Mouse (Mus musculus) Muller cell, postnatal 12 days (primary cell): Measurements from ENCODE around the gene Tmem179.

ENCODE experiments used
- DNase-seq: peaks from one replicate; pipeline ENCODE4 v3.0.0-alpha.2; 2015; ENCODE audit errors: inconsistent ontology term

Gene Tmem179

GRCm38 (mm10) chr12:112516697-112517337, at the start of gene Tmem179:
Gene Tmem179, minus strand, starts transcription at chr12:112516747.
- peak; percentile 95 for DNase-seq

- DNase-seq: no peak
Measured at GRCm38 (mm10) chr12:112563011-112563410, 46.5 kb upstream of the Tmem179 start.

- no peak for DNase-seq
Measured at GRCm38 (mm10) chr12:112562462-112562861, 45.9 kb upstream of the Tmem179 start.

- DNase-seq: no peak
Measured at GRCm38 (mm10) chr12:112561163-112561562, 44.6 kb upstream of the Tmem179 start.

- peak; percentile 64 for DNase-seq
Measured at GRCm38 (mm10) chr12:112560176-112560797, 43.7 kb upstream of the Tmem179 start.

- no peak for DNase-seq
Measured at GRCm38 (mm10) chr12:112559671-112560070, 43.1 kb upstream of the Tmem179 start.

GRCm38 (mm10) chr12:112559231-112559630, 42.7 kb upstream of the Tmem179 start:
- DNase-seq: no peak

- no peak for DNase-seq
Measured at GRCm38 (mm10) chr12:112557219-112557618, 40.7 kb upstream of the Tmem179 start.

GRCm38 (mm10) chr12:112556531-112557060, 40.0 kb upstream of the Tmem179 start:
- no peak for DNase-seq

GRCm38 (mm10) chr12:112554900-112555299, 38.4 kb upstream of the Tmem179 start:
- no peak for DNase-seq

- DNase-seq: no peak
Measured at GRCm38 (mm10) chr12:112552520-112552919, 36.0 kb upstream of the Tmem179 start.

GRCm38 (mm10) chr12:112551861-112552375, 35.4 kb upstream of the Tmem179 start:
- DNase-seq: peak; percentile 91

- DNase-seq: no peak
Measured at GRCm38 (mm10) chr12:112549287-112549686, 32.7 kb upstream of the Tmem179 start.

GRCm38 (mm10) chr12:112546110-112546509, 29.6 kb upstream of the Tmem179 start:
- DNase-seq: no peak

- peak; percentile 41 for DNase-seq
Measured at GRCm38 (mm10) chr12:112544946-112545701, 28.6 kb upstream of the Tmem179 start.

- DNase-seq: no peak
Measured at GRCm38 (mm10) chr12:112543941-112544340, 27.4 kb upstream of the Tmem179 start.

GRCm38 (mm10) chr12:112542920-112543300, 26.4 kb upstream of the Tmem179 start:
- peak; percentile 85 for DNase-seq

GRCm38 (mm10) chr12:112542257-112542919, 25.8 kb upstream of the Tmem179 start:
- DNase-seq: no peak

GRCm38 (mm10) chr12:112541483-112542091, 25.0 kb upstream of the Tmem179 start:
- no peak for DNase-seq

- no peak for DNase-seq
Measured at GRCm38 (mm10) chr12:112540321-112540720, 23.8 kb upstream of the Tmem179 start.

GRCm38 (mm10) chr12:112539466-112539965, 23.0 kb upstream of the Tmem179 start:
- DNase-seq: no peak
